Mouse (Mus musculus): ENCODE data around the gene Sesn3. TPM values are rescaled to one million over a fixed set of nuclear protein-coding genes. Genes with fewer than 3 reads are reported as not detected.
"Not testable (repeated sequence)": the region's sequence is repeated elsewhere in the genome, so short reads cannot be mapped to it uniquely, and the experiment has no call there.

The Sesn3 gene
- 23.6 and 55.7 TPM in 2 replicates for polyA plus RNA-seq (2012; rRNA removed)

DNA sequence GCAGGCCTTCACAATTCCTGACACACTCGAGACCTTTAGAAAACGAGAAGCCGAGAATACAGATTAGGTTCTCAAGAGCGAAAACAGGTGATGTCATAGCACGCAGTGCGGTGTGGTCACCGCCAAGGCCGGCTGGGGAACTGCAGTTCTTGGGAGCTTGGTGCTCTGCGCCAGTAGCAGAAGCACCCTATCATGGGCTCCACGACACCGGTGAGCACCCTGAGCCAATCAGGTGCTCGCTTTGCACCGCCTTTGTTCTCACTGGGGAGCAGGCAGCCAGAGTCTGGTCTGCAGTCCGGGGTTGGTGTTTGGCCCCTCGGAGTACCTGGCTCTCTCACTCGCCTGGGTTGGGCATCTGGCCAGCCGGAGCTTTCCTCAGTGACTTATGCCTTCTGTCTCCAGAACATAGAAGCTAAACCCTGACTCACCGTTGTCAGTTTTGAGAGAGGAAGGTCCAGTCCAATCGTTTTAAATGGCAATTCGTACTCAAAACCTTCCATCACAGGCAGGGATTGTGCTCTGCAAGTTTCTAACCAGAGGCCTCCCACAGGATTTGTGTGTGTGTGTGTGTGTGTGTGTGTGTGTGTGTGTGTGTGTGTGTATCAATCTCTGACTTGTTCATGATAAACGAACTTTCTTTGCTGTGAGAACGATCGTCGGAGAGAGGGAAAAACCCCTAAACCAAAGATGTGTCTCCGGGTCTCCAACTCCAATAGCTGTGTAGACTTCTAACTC is at the start of gene Sesn3:
Gene Sesn3, plus strand, starts transcription at position 82 of the 735 bp plus-strand sequence.
- Histone ChIP-seq H3K4me3 (ENCODE audit: control insufficient read depth, insufficient read depth, low read length) (peak within 1 kb of the TSS; percentile 48), H3K27me3 (ENCODE audit: control insufficient read depth, insufficient read depth, low read length) (no peaks in the 10 kb centered on the region), H3K4me1 (replicated peaks; ENCODE audit: control insufficient read depth, insufficient read depth, low read length) (peaks cover 4% of the 10 kb centered on the region; the same call in 1 of the 2 replicates), H3K36me3 (ENCODE audit: control insufficient read depth, insufficient read depth, low read length) (no peaks in the 10 kb centered on the region), H3K27ac (ENCODE audit: control insufficient read depth, insufficient read depth, low read length) (peak within 1 kb of the TSS; percentile 88)
- under 1% methylated on average over 25 of the region's 25 CpGs for WGBS
- TF ChIP-seq POLR2A (IDR thresholded peaks at IDR 0.05; ENCODE audit: control insufficient read depth, extremely low read depth, insufficient read depth, low read length, poor library complexity) (peak; percentile 75), CTCF (IDR thresholded peaks at IDR 0.05; ENCODE audit: borderline replicate concordance, control insufficient read depth, extremely low read depth, insufficient read depth, low read length, poor library complexity) (peak; percentile 39; the same call in 1 of the 2 replicates)
- peak; percentile 85 for DNase-seq

DNA sequence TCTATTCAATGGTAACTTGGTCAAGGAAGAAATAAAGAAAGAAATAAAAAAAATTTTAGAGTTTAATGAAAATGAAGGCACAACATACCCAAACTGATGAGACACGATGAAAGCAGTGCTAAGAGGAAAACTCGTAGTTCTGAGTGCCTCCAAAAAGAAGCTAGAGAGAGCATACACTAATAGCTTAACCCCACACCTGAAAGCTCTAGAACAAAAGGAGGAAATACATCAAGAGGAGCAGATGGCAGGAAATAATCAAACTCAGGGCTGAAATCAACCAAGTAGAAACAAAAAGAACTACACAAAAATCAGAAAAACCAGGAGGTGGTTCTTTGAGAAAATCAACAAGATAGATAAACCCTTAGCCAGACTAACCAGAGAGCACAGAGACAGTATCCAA is 47.8 kb upstream of the Sesn3 start:
- 16% methylated on average over 2 of the region's 2 CpGs for WGBS
- not testable (repeated sequence) for H3K4me1 ChIP-seq (replicated peaks; ENCODE audit: control insufficient read depth, insufficient read depth, low read length); DNase-seq; H3K27ac ChIP-seq (ENCODE audit: control insufficient read depth, insufficient read depth, low read length); H3K27me3 ChIP-seq (ENCODE audit: control insufficient read depth, insufficient read depth, low read length); H3K36me3 ChIP-seq (ENCODE audit: control insufficient read depth, insufficient read depth, low read length); H3K4me3 ChIP-seq (ENCODE audit: control insufficient read depth, insufficient read depth, low read length)

DNA sequence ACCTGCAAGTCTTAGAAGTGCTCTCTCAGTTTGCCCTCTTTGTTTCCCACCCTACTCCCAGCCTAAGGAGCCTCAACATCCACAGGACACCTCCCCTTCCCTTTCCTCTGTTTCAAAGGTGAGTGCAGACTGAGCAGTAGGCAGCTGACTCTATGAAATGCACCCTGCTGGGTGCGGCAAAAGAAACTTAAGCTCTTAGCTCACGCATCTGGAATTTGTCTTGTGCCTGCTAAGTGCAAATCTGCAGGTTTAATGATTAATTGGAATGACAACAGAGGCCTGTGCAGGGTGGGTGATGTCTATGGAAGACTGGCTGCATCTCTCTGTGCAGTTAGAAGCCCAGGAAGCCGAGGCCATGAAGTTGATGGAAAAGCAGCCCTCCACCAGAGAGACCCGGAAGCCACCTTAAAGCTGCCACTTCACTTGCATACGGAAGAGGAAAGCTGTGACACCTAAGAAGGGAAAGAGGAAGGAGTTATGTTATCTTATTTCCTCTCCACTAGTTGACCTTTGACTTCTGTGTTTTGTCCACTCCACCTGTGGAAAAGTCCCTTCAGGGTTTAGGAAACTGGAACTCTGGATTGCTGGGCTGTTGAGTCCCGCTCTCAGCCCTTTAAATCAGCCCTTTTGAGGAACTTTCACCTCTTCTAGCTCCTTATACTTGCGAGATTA is 41.0 kb upstream of the Sesn3 start:
- WGBS = 75% methylated on average over 7 of the region's 7 CpGs
- DNase-seq = no peak
- Histone ChIP-seq H3K27ac (ENCODE audit: control insufficient read depth, insufficient read depth, low read length) (no peak overlapping the region), H3K36me3 (ENCODE audit: control insufficient read depth, insufficient read depth, low read length) (no peaks in the 10 kb centered on the region), H3K27me3 (ENCODE audit: control insufficient read depth, insufficient read depth, low read length) (no peaks in the 10 kb centered on the region), H3K4me1 (replicated peaks; ENCODE audit: control insufficient read depth, insufficient read depth, low read length) (peaks cover 10% of the 10 kb centered on the region), H3K4me3 (ENCODE audit: control insufficient read depth, insufficient read depth, low read length) (no peak overlapping the region)
- no peak for TF ChIP-seq CTCF (IDR thresholded peaks at IDR 0.05; ENCODE audit: borderline replicate concordance, control insufficient read depth, extremely low read depth, insufficient read depth, low read length, poor library complexity)
- TF ChIP-seq POLR2A (IDR thresholded peaks at IDR 0.05; ENCODE audit: control insufficient read depth, extremely low read depth, insufficient read depth, low read length, poor library complexity) = no peak

- WGBS = 89% methylated on average over 2 of the region's 2 CpGs
- Histone ChIP-seq H3K36me3 (ENCODE audit: control insufficient read depth, insufficient read depth, low read length) (no peaks in the 10 kb centered on the region), H3K4me1 (replicated peaks; ENCODE audit: control insufficient read depth, insufficient read depth, low read length) (peaks cover 10% of the 10 kb centered on the region), H3K27ac (ENCODE audit: control insufficient read depth, insufficient read depth, low read length) (no peak overlapping the region), H3K4me3 (ENCODE audit: control insufficient read depth, insufficient read depth, low read length) (no peak overlapping the region), H3K27me3 (ENCODE audit: control insufficient read depth, insufficient read depth, low read length) (no peaks in the 10 kb centered on the region)
- DNase-seq = no peak
- TF ChIP-seq CTCF (IDR thresholded peaks at IDR 0.05; ENCODE audit: borderline replicate concordance, control insufficient read depth, extremely low read depth, insufficient read depth, low read length, poor library complexity) (no peak), POLR2A (IDR thresholded peaks at IDR 0.05; ENCODE audit: control insufficient read depth, extremely low read depth, insufficient read depth, low read length, poor library complexity) (no peak)
Observed at GRCm38 (mm10) chr9:14235286-14235685, 39.6 kb upstream of the Sesn3 start.

- WGBS = 76% methylated on average over 1 of the region's 1 CpGs
- H3K4me1 ChIP-seq (replicated peaks; ENCODE audit: control insufficient read depth, insufficient read depth, low read length) = peaks cover 21% of the 10 kb centered on the region
Observed at GRCm38 (mm10) chr9:14241003-14241402, 33.9 kb upstream of the Sesn3 start.

DNA sequence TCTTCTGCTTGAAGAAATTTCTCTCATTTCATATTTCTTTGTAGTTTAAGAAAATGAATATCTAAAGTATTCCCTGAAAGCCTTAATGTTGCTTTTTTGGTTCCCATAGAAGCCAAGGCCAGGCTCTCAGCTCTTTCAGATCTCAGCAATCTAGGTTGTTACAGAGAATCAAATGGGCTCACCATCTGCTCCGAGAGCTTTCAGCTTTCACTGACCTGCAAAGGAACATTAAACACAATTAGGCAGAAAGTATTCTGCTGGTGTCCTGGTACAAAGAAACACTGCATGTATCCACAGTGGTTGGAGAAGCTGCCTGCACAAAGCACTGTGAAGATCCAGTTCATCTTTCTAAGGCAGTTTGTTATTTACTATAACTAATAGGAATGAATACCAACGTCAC is 32.6 kb upstream of the Sesn3 start:
- Histone ChIP-seq H3K4me3 (ENCODE audit: control insufficient read depth, insufficient read depth, low read length) (no peak overlapping the region), H3K4me1 (replicated peaks; ENCODE audit: control insufficient read depth, insufficient read depth, low read length) (peaks cover 28% of the 10 kb centered on the region), H3K27ac (ENCODE audit: control insufficient read depth, insufficient read depth, low read length) (no peak overlapping the region), H3K27me3 (ENCODE audit: control insufficient read depth, insufficient read depth, low read length) (no peaks in the 10 kb centered on the region), H3K36me3 (ENCODE audit: control insufficient read depth, insufficient read depth, low read length) (no peaks in the 10 kb centered on the region)
- TF ChIP-seq CTCF (IDR thresholded peaks at IDR 0.05; ENCODE audit: borderline replicate concordance, control insufficient read depth, extremely low read depth, insufficient read depth, low read length, poor library complexity) = no peak
- no peak for TF ChIP-seq POLR2A (IDR thresholded peaks at IDR 0.05; ENCODE audit: control insufficient read depth, extremely low read depth, insufficient read depth, low read length, poor library complexity)
- no peak for DNase-seq
- WGBS = 92% methylated on average over 2 of the region's 2 CpGs

More at GRCm38 (mm10) chr9:14241003-14241402, 33.9 kb upstream of the Sesn3 start:
- not testable (repeated sequence) for H3K36me3 ChIP-seq (ENCODE audit: control insufficient read depth, insufficient read depth, low read length); H3K27me3 ChIP-seq (ENCODE audit: control insufficient read depth, insufficient read depth, low read length); H3K27ac ChIP-seq (ENCODE audit: control insufficient read depth, insufficient read depth, low read length); H3K4me3 ChIP-seq (ENCODE audit: control insufficient read depth, insufficient read depth, low read length); DNase-seq

DNA sequence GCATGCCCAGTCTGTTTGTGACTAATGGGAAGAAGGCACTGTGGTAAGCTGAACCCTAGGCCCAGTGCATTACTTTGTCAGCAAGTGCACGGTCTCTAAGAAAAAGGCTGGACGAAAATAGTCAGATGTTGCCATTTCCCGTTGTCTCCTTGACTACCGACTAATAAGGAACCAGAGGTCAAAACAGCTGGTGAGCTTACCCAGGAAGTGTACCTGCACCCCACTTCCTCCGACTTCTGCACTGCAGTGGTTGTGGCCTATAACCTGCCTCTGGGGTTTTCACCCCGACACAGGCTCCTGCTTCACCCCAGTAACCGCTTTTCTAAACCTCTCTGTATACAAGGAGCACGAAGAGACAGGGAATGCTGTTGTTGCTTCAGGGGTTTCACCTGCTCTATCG is 30.3 kb upstream of the Sesn3 start:
- no peak for TF ChIP-seq POLR2A (IDR thresholded peaks at IDR 0.05; ENCODE audit: control insufficient read depth, extremely low read depth, insufficient read depth, low read length, poor library complexity)
- TF ChIP-seq CTCF (IDR thresholded peaks at IDR 0.05; ENCODE audit: borderline replicate concordance, control insufficient read depth, extremely low read depth, insufficient read depth, low read length, poor library complexity) = no peak
- H3K4me1 ChIP-seq (replicated peaks; ENCODE audit: control insufficient read depth, insufficient read depth, low read length) = peaks cover 38% of the 10 kb centered on the region
- DNase-seq = peak; percentile 63
- H3K27me3 ChIP-seq (ENCODE audit: control insufficient read depth, insufficient read depth, low read length) = no peaks in the 10 kb centered on the region
- peak overlapping the region; percentile 92 for H3K27ac ChIP-seq (ENCODE audit: control insufficient read depth, insufficient read depth, low read length)
- WGBS = 6% methylated on average over 9 of the region's 9 CpGs
- H3K36me3 ChIP-seq (ENCODE audit: control insufficient read depth, insufficient read depth, low read length) = no peaks in the 10 kb centered on the region
- no peak overlapping the region for H3K4me3 ChIP-seq (ENCODE audit: control insufficient read depth, insufficient read depth, low read length)

Measured in thymus, adult 2 months (tissue).